Mouse (Mus musculus): ENCODE measurements at regions not wholly inside any gene's neighbourhood (a gene's known extent, or its start where the extent isn't known, plus 50 kb on each side); places are given as distances from the start of the nearest gene placed in this dataset.

GRCm38 (mm10) chr3:150109561-150109960, 1119.2 kb upstream of the Adgrl2 start:
- DNase-seq (ENCODE audit: low spot score in 2 of 2): no peak

- no peak for DNase-seq (ENCODE audit: low spot score in 2 of 2)
Observed at GRCm38 (mm10) chr3:150112231-150112630, 1121.9 kb upstream of the Adgrl2 start.

- no peak for DNase-seq (ENCODE audit: low spot score in 2 of 2)
Observed at GRCm38 (mm10) chr3:150119866-150120265, 1129.5 kb upstream of the Adgrl2 start.

- DNase-seq (ENCODE audit: low spot score in 2 of 2): no peak
Observed at GRCm38 (mm10) chr3:150146635-150147034, 1156.3 kb upstream of the Adgrl2 start.

- DNase-seq (ENCODE audit: low spot score in 2 of 2): peak in 1 of 2 experiments; percentile 0
Observed at GRCm38 (mm10) chr3:150151152-150151822, 1160.9 kb upstream of the Adgrl2 start.

GRCm38 (mm10) chr3:150151823-150152158, 1161.4 kb upstream of the Adgrl2 start:
- no peak for DNase-seq (ENCODE audit: low spot score in 2 of 2)

- DNase-seq (ENCODE audit: low spot score in 2 of 2): no peak
Observed at GRCm38 (mm10) chr3:150152893-150153292, 1162.5 kb upstream of the Adgrl2 start.

- no peak for DNase-seq (ENCODE audit: low spot score in 2 of 2)
Observed at GRCm38 (mm10) chr3:150185807-150186206, 1195.5 kb upstream of the Adgrl2 start.

- no peak for DNase-seq (ENCODE audit: low spot score in 2 of 2)
Observed at GRCm38 (mm10) chr3:150193132-150193531, 1202.8 kb upstream of the Adgrl2 start.

- DNase-seq (ENCODE audit: low spot score in 2 of 2): no peak
Observed at GRCm38 (mm10) chr3:150198492-150198891, 1208.1 kb upstream of the Adgrl2 start.

GRCm38 (mm10) chr3:150205902-150206301, 1215.5 kb upstream of the Adgrl2 start:
- DNase-seq (ENCODE audit: low spot score in 2 of 2): no peak

- DNase-seq (ENCODE audit: low spot score in 2 of 2): no peak
Observed at GRCm38 (mm10) chr3:150233279-150233678, 1204.4 kb upstream of the Adgrl4 start.

- DNase-seq (ENCODE audit: low spot score in 2 of 2): peak in 1 of 2 experiments; percentile 6
Observed at GRCm38 (mm10) chr3:150236946-150237600, 1200.6 kb upstream of the Adgrl4 start.

- no peak for DNase-seq (ENCODE audit: low spot score in 2 of 2)
Observed at GRCm38 (mm10) chr3:150275038-150275437, 1162.6 kb upstream of the Adgrl4 start.

GRCm38 (mm10) chr3:150296057-150296710, 1141.5 kb upstream of the Adgrl4 start:
- DNase-seq (ENCODE audit: low spot score in 2 of 2): no peak

GRCm38 (mm10) chr3:150328811-150329210, 1108.9 kb upstream of the Adgrl4 start:
- DNase-seq (ENCODE audit: low spot score in 2 of 2): no peak

- no peak for DNase-seq (ENCODE audit: low spot score in 2 of 2)
Observed at GRCm38 (mm10) chr3:150352139-150352725, 1085.5 kb upstream of the Adgrl4 start.

- DNase-seq (ENCODE audit: low spot score in 2 of 2): no peak
Observed at GRCm38 (mm10) chr3:150365766-150366165, 1071.9 kb upstream of the Adgrl4 start.

- DNase-seq (ENCODE audit: low spot score in 2 of 2): peak in 1 of 2 experiments; percentile 29
Observed at GRCm38 (mm10) chr3:150384996-150385627, 1052.6 kb upstream of the Adgrl4 start.

- DNase-seq (ENCODE audit: low spot score in 2 of 2): no peak
Observed at GRCm38 (mm10) chr3:150401694-150402301, 1035.9 kb upstream of the Adgrl4 start.

GRCm38 (mm10) chr3:150406086-150406485, 1031.6 kb upstream of the Adgrl4 start:
- no peak for DNase-seq (ENCODE audit: low spot score in 2 of 2)
